Mouse (Mus musculus) lung, embryonic 16.5 days (tissue): ENCODE measurements around the gene Top2b. TPM values are rescaled to one million over a fixed set of nuclear protein-coding genes. Genes with fewer than 3 reads are reported as not detected.
A peak's percentile ranks its signal among the peaks of the same experiment; 100 is the strongest.

Experiments
- ATAC-seq: fragments of 200-750 bp; cut with Nextera tagmentation; 2 replicates; pipeline ENCODE4 v1.8.0; 2017; ENCODE audit warnings: low read depth, mild to moderate bottlenecking, moderate library complexity
- H3K27ac ChIP-seq: fragments of 300-500 bp; sonication (generic); 2 replicates; pipeline ENCODE4 v1.5.1; 2014; ENCODE audit warnings: mild to moderate bottlenecking, control low read depth, low read length
- H3K27me3 ChIP-seq: fragments of 300-500 bp; sonication (generic); 2 replicates; pipeline ENCODE4 v1.6.1; 2014; ENCODE audit warnings: low read depth, low read length, mixed read lengths; ENCODE audit not compliant: control insufficient read depth, insufficient read depth
- H3K36me3 ChIP-seq: fragments of 300-500 bp; sonication (generic); 2 replicates; pipeline ENCODE4 v1.6.1; 2014; ENCODE audit warnings: low read length; ENCODE audit not compliant: control insufficient read depth, insufficient read depth
- H3K4me1 ChIP-seq: fragments of 300-500 bp; sonication (generic); replicated peaks from 2 replicates; pipeline ENCODE4 v1.6.1; 2014; ENCODE audit warnings: low read length, mixed read lengths; ENCODE audit not compliant: control insufficient read depth, insufficient read depth
- H3K4me2 ChIP-seq: fragments of 300-500 bp; sonication (generic); 2 replicates; pipeline ENCODE4 v1.6.1; 2014; ENCODE audit warnings: low read depth, low read length, control low read depth
- H3K4me3 ChIP-seq: fragments of 300-500 bp; sonication (generic); 2 replicates; pipeline ENCODE4 v1.5.1; 2014; ENCODE audit warnings: mild to moderate bottlenecking, low read length, control low read depth
- H3K9ac ChIP-seq: fragments of 300-500 bp; sonication (generic); 2 replicates; pipeline ENCODE4 v1.6.1; 2014; ENCODE audit warnings: low read length, control low read depth
- H3K9me3 ChIP-seq: fragments of 300-500 bp; sonication (generic); 2 replicates; pipeline ENCODE4 v1.6.1; 2016; ENCODE audit warnings: low read length; ENCODE audit not compliant: control insufficient read depth
- WGBS: fragments of 180-500 bp; shearing (Covaris S2); extraction: QIAGEN DNeasy Blood & Tissue Kit; methylation state at CpG from one replicate; pipeline ENCODE4 v1.1.7; 2014; 5-methylcytosine and 5-hydroxymethylcytosine counted together
- polyA plus RNA-seq: library from polyadenylated mRNA; unstranded; fragments of >200 nt; fragmentation: Nextera tagmentation; extraction: Ambion mirVana; gene quantifications from 2 replicates; pipeline ENCODE4 v1.2.1, GENCODE M21; 2015

The Top2b gene
- polyA plus RNA-seq, result 36.1 and 45.6 TPM in 2 replicates

GRCm38 (mm10) chr14:16364878-16365337 is at the start of gene Top2b:
Gene Top2b (plus strand): TSS chr14:16365179.
- Histone ChIP-seq H3K4me1 (peaks cover 14% of the 10 kb centered on the region), H3K9ac (peak within 1 kb of the TSS; percentile 98), H3K27me3 (no peaks in the 10 kb centered on the region), H3K36me3 (no peaks in the 10 kb centered on the region), H3K9me3 (no peaks in the 10 kb centered on the region), H3K27ac (peak within 1 kb of the TSS; percentile 99), H3K4me2 (peak within 1 kb of the TSS; percentile 84), H3K4me3 (peak within 1 kb of the TSS; percentile 96)
- peak; percentile 99 for ATAC-seq
- under 1% methylated on average over 31 of the region's 32 CpGs for WGBS

DNA sequence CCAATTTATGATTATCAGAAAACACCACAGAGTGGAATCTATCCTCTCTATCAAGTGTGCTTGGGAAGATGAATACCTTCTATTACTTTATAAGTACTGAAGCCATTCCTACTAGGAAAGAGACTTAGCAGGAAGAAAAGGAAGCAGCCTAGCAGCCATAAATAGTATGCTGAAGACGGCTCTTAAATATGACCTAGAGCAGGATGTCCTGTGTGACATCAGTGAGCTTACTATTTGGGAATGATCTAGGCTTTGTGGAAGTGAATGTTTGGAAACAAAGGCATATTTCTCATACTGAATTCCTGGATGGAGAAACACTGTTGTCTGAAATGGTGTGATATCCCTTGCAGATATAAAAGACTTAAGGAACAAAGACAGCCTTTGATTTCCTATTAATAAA is 48.3 kb upstream of the Top2b start:
- Histone ChIP-seq H3K9me3 (no peaks in the 10 kb centered on the region), H3K9ac (no peak overlapping the region), H3K4me1 (peaks cover 8% of the 10 kb centered on the region), H3K4me3 (no peak overlapping the region), H3K36me3 (no peaks in the 10 kb centered on the region), H3K27me3 (no peaks in the 10 kb centered on the region), H3K4me2 (no peak overlapping the region), H3K27ac (no peak overlapping the region; the same call in 1 of the 2 replicates)
- 52% methylated on average over 1 of the region's 1 CpGs for WGBS
- 0 out of 2 replicates have a peak, but pooled peaks have one; percentile 39 for ATAC-seq

GRCm38 (mm10) chr14:16319818-16320217 is 45.2 kb upstream of the Top2b start:
- H3K27ac ChIP-seq, result no peak overlapping the region
- no peak overlapping the region for H3K4me3 ChIP-seq
- H3K9me3 ChIP-seq, result no peaks in the 10 kb centered on the region
- no peak for ATAC-seq
- no peak overlapping the region for H3K4me2 ChIP-seq
- no peaks in the 10 kb centered on the region for H3K36me3 ChIP-seq
- WGBS, result 72% methylated on average over 2 of the region's 2 CpGs
- no peak overlapping the region for H3K9ac ChIP-seq
- no peaks in the 10 kb centered on the region for H3K27me3 ChIP-seq
- no peaks in the 10 kb centered on the region for H3K4me1 ChIP-seq

DNA sequence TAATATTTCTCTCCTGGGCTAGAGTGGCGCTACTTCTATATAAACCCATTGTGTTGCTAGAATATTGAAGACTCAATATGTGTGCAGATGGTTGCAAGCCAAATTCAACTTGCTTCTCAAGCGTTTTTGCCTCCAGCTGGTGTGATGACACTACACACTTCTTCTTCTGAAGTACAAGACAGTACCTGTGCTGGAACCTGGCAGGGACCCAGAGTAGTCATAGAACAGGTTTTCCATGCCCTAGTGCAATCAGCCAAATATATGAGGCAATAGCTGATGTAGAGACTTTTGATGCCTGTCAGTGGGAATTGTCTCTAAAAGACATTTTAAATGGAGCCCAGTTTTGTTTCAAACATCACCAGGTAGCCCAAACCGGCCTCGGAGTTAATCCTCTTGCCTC is 40.6 kb upstream of the Top2b start:
- Histone ChIP-seq H3K4me1 (peaks cover 10% of the 10 kb centered on the region; the same call in 1 of the 2 replicates), H3K4me3 (no peak overlapping the region), H3K9ac (no peak overlapping the region), H3K36me3 (no peaks in the 10 kb centered on the region), H3K4me2 (no peak overlapping the region), H3K9me3 (no peaks in the 10 kb centered on the region), H3K27ac (no peak overlapping the region), H3K27me3 (no peaks in the 10 kb centered on the region)
- no peak for ATAC-seq
- 82% methylated on average over 4 of the region's 4 CpGs for WGBS

DNA sequence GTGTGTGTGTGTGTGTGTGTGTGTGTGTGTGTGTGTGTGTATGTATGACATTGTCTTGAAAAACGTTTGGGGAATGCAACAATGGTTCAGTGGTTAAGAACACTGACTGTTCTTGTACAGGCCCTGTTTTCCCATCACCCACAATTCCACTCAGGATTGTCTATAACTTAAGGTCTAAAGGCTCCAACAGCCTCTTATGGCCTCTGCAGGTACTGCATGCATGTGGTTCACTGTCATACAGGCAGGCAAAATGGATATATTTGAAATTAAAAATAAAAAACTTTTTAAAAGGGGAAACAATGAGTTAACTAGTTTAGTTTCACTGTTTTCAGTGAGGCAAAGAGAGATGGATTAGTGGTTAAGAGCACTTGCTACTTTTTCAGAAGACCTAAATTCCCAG is 39.8 kb upstream of the Top2b start:
- WGBS, result 36% methylated on average over 1 of the region's 1 CpGs
- peaks cover 10% of the 10 kb centered on the region; the same call in 1 of the 2 replicates for H3K4me1 ChIP-seq

DNA sequence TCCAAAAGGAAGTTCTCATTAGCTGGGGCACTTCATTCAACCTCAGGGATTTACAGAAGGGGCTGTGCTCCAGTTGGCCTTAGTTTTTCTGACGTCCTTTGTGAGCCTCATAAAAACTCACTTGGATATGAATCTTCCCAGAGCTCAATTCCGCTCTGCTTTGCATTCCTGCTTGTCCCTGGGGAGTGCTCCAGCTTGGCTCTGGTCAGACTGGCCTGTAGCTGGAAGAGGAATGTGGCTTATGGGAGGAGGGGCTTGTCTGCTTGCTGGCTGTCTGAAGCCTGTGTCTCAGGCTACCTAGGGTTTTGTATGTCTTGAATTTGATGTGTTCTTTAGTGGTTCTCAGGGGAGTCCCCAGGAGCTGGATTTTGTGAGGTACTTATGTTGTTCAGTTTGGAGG is 36.4 kb upstream of the Top2b start:
- WGBS, result 11% methylated on average over 2 of the region's 2 CpGs
- H3K9me3 ChIP-seq, result no peaks in the 10 kb centered on the region
- peak; percentile 87 for ATAC-seq
- no peak overlapping the region for H3K9ac ChIP-seq
- no peak overlapping the region for H3K4me2 ChIP-seq
- no peaks in the 10 kb centered on the region for H3K27me3 ChIP-seq
- H3K36me3 ChIP-seq, result no peaks in the 10 kb centered on the region
- peaks cover 10% of the 10 kb centered on the region; the same call in 1 of the 2 replicates for H3K4me1 ChIP-seq
- peak overlapping the region; percentile 26; the same call in 1 of the 2 replicates for H3K27ac ChIP-seq
- H3K4me3 ChIP-seq, result no peak overlapping the region

More for the DNA sequence above, 39.8 kb upstream of the Top2b start:
- Histone ChIP-seq H3K36me3 (no peaks in the 10 kb centered on the region), H3K27ac (no peak overlapping the region), H3K9ac (no peak overlapping the region), H3K4me2 (no peak overlapping the region), H3K27me3 (no peaks in the 10 kb centered on the region), H3K9me3 (no peaks in the 10 kb centered on the region), H3K4me3 (no peak overlapping the region)
- no peak for ATAC-seq

DNA sequence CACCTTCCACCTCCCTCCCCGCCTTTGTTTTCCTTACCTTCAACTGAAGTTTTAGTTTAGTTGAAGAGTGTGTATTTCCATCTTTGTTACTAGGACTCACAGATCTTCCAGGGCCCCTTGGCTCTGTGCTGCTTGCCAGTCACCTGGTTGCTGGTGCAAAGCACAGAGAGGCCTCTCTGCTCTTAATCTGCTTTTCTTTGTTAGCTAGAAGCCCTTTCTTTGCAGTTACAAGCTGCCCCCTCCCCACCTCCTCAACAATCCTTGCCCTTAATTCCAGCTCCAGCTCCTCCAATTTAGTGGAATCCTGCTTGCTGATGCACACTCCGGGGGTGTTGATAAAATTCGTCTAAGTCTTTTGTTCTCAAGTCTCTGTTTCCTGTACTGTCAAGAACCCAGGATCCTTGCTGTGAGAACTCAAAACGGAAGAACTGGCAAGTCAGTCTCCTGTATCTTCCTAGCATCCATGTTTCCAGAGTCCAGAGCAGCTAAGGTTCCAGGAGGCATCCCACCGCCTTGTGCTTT is 36.0 kb upstream of the Top2b start:
- no peaks in the 10 kb centered on the region for H3K9me3 ChIP-seq
- peak; percentile 17; the same call in 1 of the 2 replicates for ATAC-seq
- no peaks in the 10 kb centered on the region for H3K36me3 ChIP-seq
- H3K9ac ChIP-seq, result peak overlapping the region; percentile 13; the same call in 1 of the 2 replicates
- H3K4me3 ChIP-seq, result no peak overlapping the region
- H3K27me3 ChIP-seq, result no peaks in the 10 kb centered on the region
- WGBS, result 36% methylated on average over 5 of the region's 5 CpGs
- H3K4me1 ChIP-seq, result peaks cover 10% of the 10 kb centered on the region; the same call in 1 of the 2 replicates
- H3K27ac ChIP-seq, result peak overlapping the region; percentile 26
- no peak overlapping the region for H3K4me2 ChIP-seq

DNA sequence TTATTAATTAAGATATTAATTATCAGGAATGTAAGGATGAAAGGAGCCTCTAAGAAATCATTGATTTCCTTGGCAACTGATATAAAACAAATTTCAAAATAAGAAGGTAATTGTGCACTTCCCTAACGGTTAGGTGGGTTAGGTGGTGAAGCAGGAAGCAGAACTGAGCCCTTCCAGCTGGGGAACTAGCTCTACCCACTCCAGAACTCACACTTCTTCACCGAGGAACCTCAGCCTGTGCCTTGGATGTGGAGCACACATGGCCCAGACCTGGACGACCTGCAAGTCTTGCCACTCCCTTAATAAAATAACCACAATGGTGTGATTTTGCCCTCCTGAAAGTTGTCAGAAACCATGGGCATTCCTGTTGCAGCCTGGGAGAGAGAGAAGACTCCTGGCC is 35.2 kb upstream of the Top2b start:
- WGBS, result 48% methylated on average over 3 of the region's 3 CpGs
- H3K27ac ChIP-seq, result no peak overlapping the region
- H3K36me3 ChIP-seq, result no peaks in the 10 kb centered on the region
- no peaks in the 10 kb centered on the region for H3K9me3 ChIP-seq
- no peaks in the 10 kb centered on the region for H3K27me3 ChIP-seq
- no peak overlapping the region for H3K4me3 ChIP-seq
- peaks cover 10% of the 10 kb centered on the region; the same call in 1 of the 2 replicates for H3K4me1 ChIP-seq
- H3K4me2 ChIP-seq, result no peak overlapping the region
- H3K9ac ChIP-seq, result no peak overlapping the region
- no peak for ATAC-seq

DNA sequence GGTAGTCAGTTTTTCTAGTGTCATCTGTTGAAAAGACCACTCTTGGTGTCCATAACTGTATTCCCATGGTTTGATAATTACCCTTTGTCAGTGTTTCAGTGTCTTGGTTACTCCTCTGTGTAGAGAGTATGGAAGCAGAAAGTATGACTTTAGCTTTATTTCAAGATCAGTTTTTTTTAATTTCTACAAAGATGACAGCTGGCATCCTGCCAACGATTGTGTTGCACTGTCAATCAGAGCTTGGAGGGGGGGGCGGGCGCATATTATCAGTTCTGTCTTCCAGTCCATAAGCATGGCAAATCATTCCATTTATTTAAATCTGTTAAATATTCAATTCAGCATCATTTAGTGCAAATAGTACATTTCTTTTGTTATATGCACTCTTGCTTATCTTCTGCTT is 30.7 kb upstream of the Top2b start:
- H3K36me3 ChIP-seq, result no peaks in the 10 kb centered on the region
- no peak for ATAC-seq
- 79% methylated on average over 3 of the region's 3 CpGs for WGBS
- H3K9ac ChIP-seq, result no peak overlapping the region
- H3K27me3 ChIP-seq, result no peaks in the 10 kb centered on the region
- no peak overlapping the region for H3K4me3 ChIP-seq
- peaks cover 5% of the 10 kb centered on the region; the same call in 1 of the 2 replicates for H3K4me1 ChIP-seq
- no peaks in the 10 kb centered on the region for H3K9me3 ChIP-seq
- H3K27ac ChIP-seq, result no peak overlapping the region
- H3K4me2 ChIP-seq, result no peak overlapping the region
